Mouse (Mus musculus): Measurements from ENCODE around the gene Gm49711.

- no peak for TF ChIP-seq CTCF (IDR thresholded peaks at IDR 0.05; ENCODE audit: borderline replicate concordance, extremely low read depth, insufficient read depth, insufficient read length)
- no peak for TF ChIP-seq POLR2A (IDR thresholded peaks at IDR 0.05; ENCODE audit: borderline replicate concordance, extremely low read depth, insufficient read depth, insufficient read length, poor library complexity, severe bottlenecking)
Observed at GRCm38 (mm10) chr16:92176052-92176451, 117.9 kb downstream of the Gm49711 start.

All from brain, embryonic 14.5 days (tissue).